Mouse (Mus musculus): ENCODE data around the gene Gm7544. TPM values are rescaled to one million over a fixed set of nuclear protein-coding genes. Genes with fewer than 3 reads are reported as not detected.
A peak's percentile ranks its signal among the peaks of the same experiment; 100 is the strongest.
"Not testable (repeated sequence)": the region's sequence is repeated elsewhere in the genome, so short reads cannot be mapped to it uniquely, and the experiment has no call there.

Gm7544 gene
- polyA plus RNA-seq, 1 experiment from 2014 or later = not detected

DNA sequence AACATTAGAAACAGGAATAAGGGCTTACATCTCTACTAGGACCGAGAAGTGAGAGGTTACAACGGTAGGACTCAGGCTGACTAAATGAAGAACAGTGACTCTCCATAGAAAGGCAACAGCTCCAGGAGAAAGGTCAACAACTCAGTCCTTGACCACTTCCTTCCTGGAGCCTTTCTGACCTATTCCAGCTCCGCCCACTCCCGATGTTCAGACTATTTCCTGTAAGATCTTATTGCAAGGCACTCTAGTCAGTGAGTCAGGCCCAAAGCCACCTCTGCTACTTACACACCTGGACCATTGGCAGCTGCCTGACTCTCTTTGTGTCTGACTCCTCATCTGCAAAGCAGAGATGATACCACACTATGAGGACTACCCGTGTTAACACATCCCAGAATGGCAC lies 19.9 kb upstream of the Gm7544 start:
- no peak overlapping the region for H3K4me2 ChIP-seq (ENCODE audit: low read depth, low read length)
- ATAC-seq (ENCODE audit: low read depth) = no peak
- no peaks in the 10 kb centered on the region for H3K9me3 ChIP-seq (replicated peaks; ENCODE audit: control insufficient read depth, low read length)
- H3K27ac ChIP-seq (ENCODE audit: low read length) = no peak overlapping the region
- no peak overlapping the region for H3K4me3 ChIP-seq (ENCODE audit: low read depth, low read length)
- H3K27me3 ChIP-seq (ENCODE audit: control insufficient read depth, insufficient read depth, low read depth, low read length) = no peaks in the 10 kb centered on the region
- no peaks in the 10 kb centered on the region for H3K36me3 ChIP-seq (ENCODE audit: control insufficient read depth, insufficient read depth)
- 26% methylated on average over 5 of the region's 5 CpGs for WGBS (ENCODE audit: insufficient replicate concordance)
- H3K9ac ChIP-seq (ENCODE audit: low read depth, low read length) = no peak overlapping the region
- no peaks in the 10 kb centered on the region for H3K4me1 ChIP-seq (ENCODE audit: control insufficient read depth, low read depth, low read length)

DNA sequence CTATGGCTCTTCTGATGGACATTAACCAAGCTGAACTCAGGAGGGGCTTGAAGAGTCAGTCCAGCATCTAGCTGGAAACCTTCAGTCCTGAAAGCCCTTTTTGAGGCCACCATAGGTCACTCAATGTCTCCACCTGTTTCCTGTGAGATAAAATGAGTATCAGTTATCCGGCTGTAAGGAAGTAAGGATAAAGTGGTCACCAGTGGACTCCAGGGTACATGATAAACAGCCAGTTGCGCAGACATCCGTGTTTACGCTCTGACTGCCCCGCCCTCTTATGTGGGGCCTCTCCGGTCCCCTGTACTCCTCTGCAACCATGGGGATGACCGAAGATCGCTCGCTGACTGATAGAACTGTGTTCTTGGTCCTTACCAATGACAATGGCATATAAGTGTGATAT lies 18.5 kb upstream of the Gm7544 start:
- ATAC-seq (ENCODE audit: low read depth) = peak; percentile 68
- H3K4me3 ChIP-seq (ENCODE audit: low read depth, low read length) = no peak overlapping the region
- H3K27ac ChIP-seq (ENCODE audit: low read length) = no peak overlapping the region
- no peaks in the 10 kb centered on the region for H3K9me3 ChIP-seq (replicated peaks; ENCODE audit: control insufficient read depth, low read length)
- no peaks in the 10 kb centered on the region for H3K36me3 ChIP-seq (ENCODE audit: control insufficient read depth, insufficient read depth)
- no peak overlapping the region for H3K4me2 ChIP-seq (ENCODE audit: low read depth, low read length)
- H3K9ac ChIP-seq (ENCODE audit: low read depth, low read length) = no peak overlapping the region
- H3K27me3 ChIP-seq (ENCODE audit: control insufficient read depth, insufficient read depth, low read depth, low read length) = no peaks in the 10 kb centered on the region
- no peaks in the 10 kb centered on the region for H3K4me1 ChIP-seq (ENCODE audit: control insufficient read depth, low read depth, low read length)
- 26% methylated on average over 9 of the region's 9 CpGs for WGBS (ENCODE audit: insufficient replicate concordance)

DNA sequence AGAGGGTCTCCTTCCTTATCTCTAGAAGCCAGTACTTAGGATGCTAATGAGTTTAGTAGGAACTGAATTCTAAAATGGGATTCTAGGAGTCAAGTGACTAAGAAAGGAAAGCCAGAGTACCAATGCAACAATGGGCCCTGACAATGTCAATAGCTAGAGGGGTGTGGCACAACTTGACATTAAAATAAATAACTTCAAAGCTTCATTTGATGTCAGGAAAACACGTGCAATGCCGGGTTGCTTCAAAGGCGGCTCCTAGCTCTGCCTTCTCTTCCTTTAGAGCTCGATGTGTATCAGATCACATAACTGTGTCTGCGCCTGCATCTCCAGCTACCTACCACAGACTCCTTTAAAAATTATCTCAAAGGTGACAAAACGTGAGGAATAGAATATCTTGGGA lies 18.1 kb upstream of the Gm7544 start:
- Histone ChIP-seq H3K27me3 (ENCODE audit: control insufficient read depth, insufficient read depth, low read depth, low read length) (no peaks in the 10 kb centered on the region), H3K4me2 (ENCODE audit: low read depth, low read length) (no peak overlapping the region), H3K4me3 (ENCODE audit: low read depth, low read length) (no peak overlapping the region), H3K9ac (ENCODE audit: low read depth, low read length) (no peak overlapping the region), H3K27ac (ENCODE audit: low read length) (no peak overlapping the region), H3K36me3 (ENCODE audit: control insufficient read depth, insufficient read depth) (no peaks in the 10 kb centered on the region), H3K9me3 (replicated peaks; ENCODE audit: control insufficient read depth, low read length) (no peaks in the 10 kb centered on the region), H3K4me1 (ENCODE audit: control insufficient read depth, low read depth, low read length) (no peaks in the 10 kb centered on the region)
- WGBS (ENCODE audit: insufficient replicate concordance) = 27% methylated on average over 6 of the region's 6 CpGs
- ATAC-seq (ENCODE audit: low read depth) = no peak

DNA sequence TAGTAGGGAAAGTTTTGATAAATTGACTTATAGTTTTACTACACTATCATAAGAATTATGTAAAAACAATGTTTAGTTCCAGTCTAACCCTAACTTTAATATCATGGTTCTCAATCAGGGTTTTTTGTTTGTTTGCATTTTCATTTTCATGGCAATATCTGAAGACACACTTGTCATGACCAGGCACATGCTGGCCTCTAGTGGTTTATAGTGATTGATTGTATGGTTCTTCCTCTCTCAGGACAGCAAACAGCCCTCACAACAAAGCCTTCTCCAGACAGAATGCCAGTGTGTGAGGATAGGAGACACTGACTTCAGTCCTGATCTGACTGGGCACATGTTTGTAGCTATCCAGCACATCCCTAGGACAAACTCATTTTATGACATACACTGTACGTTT lies 17.4 kb upstream of the Gm7544 start:
- no peak overlapping the region for H3K4me3 ChIP-seq (ENCODE audit: low read depth, low read length)
- no peak overlapping the region for H3K9ac ChIP-seq (ENCODE audit: low read depth, low read length)
- H3K27ac ChIP-seq (ENCODE audit: low read length) = no peak overlapping the region
- H3K4me1 ChIP-seq (ENCODE audit: control insufficient read depth, low read depth, low read length) = no peaks in the 10 kb centered on the region
- WGBS (ENCODE audit: insufficient replicate concordance) = 45% methylated on average over 1 of the region's 1 CpGs
- no peaks in the 10 kb centered on the region for H3K27me3 ChIP-seq (ENCODE audit: control insufficient read depth, insufficient read depth, low read depth, low read length)
- no peak for ATAC-seq (ENCODE audit: low read depth)
- no peaks in the 10 kb centered on the region for H3K36me3 ChIP-seq (ENCODE audit: control insufficient read depth, insufficient read depth)
- no peak overlapping the region for H3K4me2 ChIP-seq (ENCODE audit: low read depth, low read length)
- no peaks in the 10 kb centered on the region for H3K9me3 ChIP-seq (replicated peaks; ENCODE audit: control insufficient read depth, low read length)

DNA sequence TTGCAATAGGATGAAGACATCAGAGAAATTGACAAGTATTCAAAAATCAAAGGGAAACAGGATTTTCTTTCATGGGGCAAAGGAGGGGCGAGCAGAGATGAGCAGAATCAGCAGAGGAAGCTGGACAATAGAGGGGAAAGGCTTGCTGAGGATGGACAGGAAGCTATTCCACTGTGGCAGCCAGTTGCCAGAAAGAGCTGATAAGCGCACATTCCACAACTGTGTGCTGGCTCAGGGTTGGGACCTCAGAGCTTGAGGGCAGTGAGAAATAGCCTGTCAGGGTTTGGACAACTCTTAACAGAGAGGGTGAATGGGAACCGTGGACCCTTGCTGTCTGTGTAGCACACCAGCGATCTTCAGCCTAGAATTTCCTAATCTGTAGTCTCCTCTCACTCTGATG lies 16.2 kb upstream of the Gm7544 start:
- Histone ChIP-seq H3K4me3 (ENCODE audit: low read depth, low read length) (no peak overlapping the region), H3K9ac (ENCODE audit: low read depth, low read length) (no peak overlapping the region), H3K9me3 (replicated peaks; ENCODE audit: control insufficient read depth, low read length) (no peaks in the 10 kb centered on the region), H3K4me2 (ENCODE audit: low read depth, low read length) (no peak overlapping the region), H3K4me1 (ENCODE audit: control insufficient read depth, low read depth, low read length) (no peaks in the 10 kb centered on the region), H3K27ac (ENCODE audit: low read length) (no peak overlapping the region), H3K36me3 (ENCODE audit: control insufficient read depth, insufficient read depth) (no peaks in the 10 kb centered on the region), H3K27me3 (ENCODE audit: control insufficient read depth, insufficient read depth, low read depth, low read length) (no peaks in the 10 kb centered on the region)
- 21% methylated on average over 4 of the region's 4 CpGs for WGBS (ENCODE audit: insufficient replicate concordance)
- peak; percentile 60 for ATAC-seq (ENCODE audit: low read depth)

DNA sequence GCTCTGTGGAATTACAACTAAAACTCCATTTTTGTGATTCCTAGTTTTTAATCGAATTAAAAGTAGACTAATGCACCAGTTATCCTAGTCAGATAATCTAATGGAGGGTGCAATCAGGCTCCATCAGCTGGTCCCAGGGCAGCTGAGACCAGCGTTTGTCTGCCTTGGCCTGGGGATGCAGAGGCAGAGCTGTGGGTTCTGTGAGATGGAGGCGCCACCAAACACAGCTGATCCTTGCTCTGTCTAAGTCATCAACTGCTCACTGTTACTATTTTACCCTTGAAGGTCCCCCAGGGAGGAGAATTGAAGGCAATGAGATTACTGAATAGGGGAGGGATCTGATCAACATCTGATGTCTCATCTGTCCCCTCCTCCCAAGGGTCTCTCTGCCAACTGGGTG lies 10.6 kb upstream of the Gm7544 start:
- no peak overlapping the region for H3K9ac ChIP-seq (ENCODE audit: low read depth, low read length)
- no peak overlapping the region for H3K27ac ChIP-seq (ENCODE audit: low read length)
- H3K4me1 ChIP-seq (ENCODE audit: control insufficient read depth, low read depth, low read length) = no peaks in the 10 kb centered on the region
- no peak for ATAC-seq (ENCODE audit: low read depth)
- H3K4me2 ChIP-seq (ENCODE audit: low read depth, low read length) = no peak overlapping the region
- H3K36me3 ChIP-seq (ENCODE audit: control insufficient read depth, insufficient read depth) = no peaks in the 10 kb centered on the region
- no peaks in the 10 kb centered on the region for H3K27me3 ChIP-seq (ENCODE audit: control insufficient read depth, insufficient read depth, low read depth, low read length)
- no peaks in the 10 kb centered on the region for H3K9me3 ChIP-seq (replicated peaks; ENCODE audit: control insufficient read depth, low read length)
- no peak overlapping the region for H3K4me3 ChIP-seq (ENCODE audit: low read depth, low read length)
- WGBS (ENCODE audit: insufficient replicate concordance) = 37% methylated on average over 3 of the region's 3 CpGs

DNA sequence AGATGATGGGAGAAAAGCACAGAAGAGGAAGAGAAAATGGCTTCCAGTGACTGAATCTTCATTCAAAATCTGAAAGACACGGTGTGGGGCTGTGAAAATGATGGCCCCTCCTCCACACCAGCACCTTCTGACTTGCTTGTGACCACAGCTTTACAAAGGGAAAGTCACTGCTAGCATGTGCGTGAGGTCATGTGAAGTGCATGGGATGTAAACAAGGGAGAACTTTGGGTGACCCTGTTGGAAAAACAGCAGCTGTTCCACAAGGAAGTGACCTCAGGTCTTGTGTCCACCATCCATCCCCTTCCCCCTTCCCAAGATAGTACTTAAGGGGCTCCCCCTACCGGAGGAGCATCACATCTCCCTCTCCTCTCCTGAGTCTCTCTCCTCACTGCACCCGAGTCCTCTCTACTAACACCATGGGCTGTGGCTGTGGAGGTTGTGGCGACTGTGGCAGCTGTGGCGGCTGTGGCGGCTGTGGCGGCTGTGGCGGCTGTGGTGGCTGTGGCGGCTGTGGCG lies 4.1 kb upstream of the Gm7544 start, which contains the start of gene Gm47955:
Gene Gm47955, plus strand, starts transcription at position 417 of the 516 bp plus-strand sequence.
- Histone ChIP-seq H3K9me3 (replicated peaks; ENCODE audit: control insufficient read depth, low read length) (no peaks in the 10 kb centered on the region), H3K36me3 (ENCODE audit: control insufficient read depth, insufficient read depth) (no peaks in the 10 kb centered on the region), H3K27ac (ENCODE audit: low read length) (no peak within 1 kb of the TSS), H3K4me1 (ENCODE audit: control insufficient read depth, low read depth, low read length) (no peaks in the 10 kb centered on the region), H3K9ac (ENCODE audit: low read depth, low read length) (no peak within 1 kb of the TSS), H3K4me3 (ENCODE audit: low read depth, low read length) (no peak within 1 kb of the TSS), H3K4me2 (ENCODE audit: low read depth, low read length) (no peak within 1 kb of the TSS), H3K27me3 (ENCODE audit: control insufficient read depth, insufficient read depth, low read depth, low read length) (no peaks in the 10 kb centered on the region)
- ATAC-seq (ENCODE audit: low read depth) = no peak
- 75% methylated on average over 11 of the region's 11 CpGs for WGBS (ENCODE audit: insufficient replicate concordance)

DNA sequence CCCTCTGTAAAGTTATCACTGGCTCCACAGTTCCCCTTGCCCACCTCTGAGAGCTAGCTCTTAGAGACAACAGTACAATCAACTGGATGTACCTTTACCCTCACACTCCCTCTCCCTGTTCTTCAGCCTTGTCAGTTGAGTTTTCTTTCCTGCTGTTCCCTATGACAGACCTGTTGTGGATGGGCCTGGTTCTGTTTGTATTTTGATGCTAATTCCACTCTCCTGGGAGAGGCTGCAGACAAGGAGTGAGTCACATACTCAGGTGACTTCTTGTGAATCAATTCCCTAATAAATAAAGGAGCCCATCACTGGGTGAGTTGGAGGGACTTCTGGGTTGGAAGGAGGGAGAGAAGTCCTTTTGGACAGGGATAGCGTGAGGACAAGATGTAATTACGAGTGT lies 7.2 kb downstream of the Gm7544 start:
- Histone ChIP-seq H3K36me3 (ENCODE audit: control insufficient read depth, insufficient read depth) (no peaks in the 10 kb centered on the region), H3K4me2 (ENCODE audit: low read depth, low read length) (no peak overlapping the region), H3K27me3 (ENCODE audit: control insufficient read depth, insufficient read depth, low read depth, low read length) (no peaks in the 10 kb centered on the region), H3K9ac (ENCODE audit: low read depth, low read length) (no peak overlapping the region), H3K4me3 (ENCODE audit: low read depth, low read length) (no peak overlapping the region), H3K9me3 (replicated peaks; ENCODE audit: control insufficient read depth, low read length) (no peaks in the 10 kb centered on the region), H3K4me1 (ENCODE audit: control insufficient read depth, low read depth, low read length) (no peaks in the 10 kb centered on the region), H3K27ac (ENCODE audit: low read length) (no peak overlapping the region)
- 52% methylated on average over 2 of the region's 2 CpGs for WGBS (ENCODE audit: insufficient replicate concordance)
- no peak for ATAC-seq (ENCODE audit: low read depth)

DNA sequence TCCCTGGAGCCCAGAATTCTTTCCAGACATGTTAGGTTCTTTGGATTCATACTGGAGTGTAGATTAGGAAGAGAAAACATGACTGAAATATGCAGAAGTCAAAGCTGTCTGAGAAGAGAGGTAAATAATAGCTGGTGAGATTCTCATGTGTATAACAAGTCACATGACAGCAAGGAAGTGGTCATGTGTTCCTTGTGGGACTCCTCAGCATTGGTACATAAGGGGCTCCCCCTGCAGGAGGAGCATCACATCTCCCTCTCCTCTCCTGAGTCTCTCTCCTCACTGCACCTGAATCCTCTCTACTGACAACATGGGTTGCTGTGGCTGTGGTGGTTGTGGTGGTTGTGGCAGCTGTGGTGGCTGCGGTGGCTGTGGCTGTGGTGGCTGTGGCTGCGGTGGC lies 9.8 kb downstream of the Gm7544 start:
- H3K27ac ChIP-seq (ENCODE audit: low read length); H3K4me1 ChIP-seq (ENCODE audit: control insufficient read depth, low read depth, low read length); H3K4me2 ChIP-seq (ENCODE audit: low read depth, low read length); H3K9me3 ChIP-seq (replicated peaks; ENCODE audit: control insufficient read depth, low read length); H3K36me3 ChIP-seq (ENCODE audit: control insufficient read depth, insufficient read depth); H3K9ac ChIP-seq (ENCODE audit: low read depth, low read length); H3K27me3 ChIP-seq (ENCODE audit: control insufficient read depth, insufficient read depth, low read depth, low read length); ATAC-seq (ENCODE audit: low read depth); H3K4me3 ChIP-seq (ENCODE audit: low read depth, low read length): not testable (repeated sequence)
- WGBS (ENCODE audit: insufficient replicate concordance) = 74% methylated on average over 2 of the region's 2 CpGs

Data from liver, embryonic 16.5 days (tissue).